Mouse (Mus musculus): ENCODE measurements around the gene Crmp1. TPM values are rescaled to one million over a fixed set of nuclear protein-coding genes. Genes with fewer than 3 reads are reported as not detected.

The Crmp1 gene
- total and polyA plus RNA-seq, 3 experiments: not detected

DNA sequence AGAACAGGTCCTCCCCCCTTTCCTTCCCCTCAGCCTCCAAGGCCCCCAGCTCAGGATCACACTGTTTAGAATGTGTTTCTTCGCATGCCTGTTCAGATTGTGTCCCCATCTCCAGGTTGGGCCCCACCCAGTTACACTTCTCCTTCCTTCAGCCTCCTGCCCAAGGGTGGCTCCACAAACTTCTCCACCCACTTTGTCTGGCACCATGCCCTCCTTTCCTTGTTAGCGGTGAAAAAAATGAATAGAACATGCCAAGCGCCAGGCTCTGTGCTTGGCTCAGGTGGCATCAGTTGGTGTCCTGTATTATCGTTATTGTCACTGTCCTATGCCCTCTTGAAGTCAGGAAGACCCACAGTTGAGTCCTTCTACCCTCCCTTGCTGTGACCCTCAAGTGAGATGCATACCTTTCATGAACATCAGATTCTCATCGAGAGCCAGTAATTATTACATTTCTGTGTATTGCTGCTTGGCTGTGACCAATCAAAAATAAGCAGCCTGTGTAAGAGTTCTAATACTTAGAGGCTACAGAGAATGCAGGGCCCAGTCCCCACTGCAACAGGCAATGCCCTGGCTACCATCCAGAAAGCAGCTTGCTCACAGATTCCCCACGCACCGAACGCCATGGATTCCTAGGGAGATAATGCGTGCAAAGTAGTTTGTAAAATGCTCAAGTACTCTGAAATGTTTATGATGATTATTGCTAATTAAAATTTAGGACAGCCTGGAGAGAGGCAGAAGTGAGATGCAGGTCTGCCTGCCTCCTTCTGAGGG, 28.6 kb upstream of the Crmp1 start (continued):
- TF ChIP-seq ETS1 (IDR thresholded peaks at IDR 0.05; ENCODE audit: low read depth, low read length): no peak

DNA sequence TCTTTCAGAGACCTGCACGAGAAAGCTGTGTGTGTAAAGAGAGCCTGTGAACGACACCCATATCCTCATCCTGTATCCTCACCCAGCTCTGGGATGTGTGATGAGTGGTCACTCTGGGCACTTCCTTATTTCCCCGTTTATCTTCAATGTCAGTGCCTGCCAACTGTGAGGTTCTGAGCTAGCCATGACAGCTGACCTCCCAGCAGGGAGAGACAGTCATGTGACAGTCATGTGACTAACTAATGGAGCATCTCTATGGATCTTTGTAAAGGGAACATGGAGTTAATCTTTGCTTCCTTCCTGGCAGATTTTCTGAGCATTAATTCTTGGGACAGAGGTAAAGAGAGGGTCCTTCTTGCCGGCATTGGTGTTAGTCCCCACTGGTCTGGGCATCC, 28.0 kb upstream of the Crmp1 start:
- H3K36me3 ChIP-seq (ENCODE audit: control insufficient read depth in 1 of 2, insufficient read depth in 2 of 2, low read length in 2 of 2): no peaks in the 10 kb centered on the region
- no peak overlapping the region for H3K9ac ChIP-seq (ENCODE audit: control insufficient read depth, low read depth, low read length, poor library complexity, severe bottlenecking)
- H3K79me2 ChIP-seq (ENCODE audit: control insufficient read depth, insufficient read depth, low read length, poor library complexity): no peaks in the 10 kb centered on the region
- H3K4me1 ChIP-seq (ENCODE audit: control insufficient read depth in 1 of 2, insufficient read depth in 2 of 2, low read length in 2 of 2): no peaks in the 10 kb centered on the region
- no peak for DNase-seq (ENCODE audit: low read depth, low spot score)
- H3K27me3 ChIP-seq (ENCODE audit: control insufficient read depth in 1 of 2, insufficient read depth in 2 of 2, low read length in 2 of 2): no peaks in the 10 kb centered on the region
- no peak overlapping the region for H3K4me3 ChIP-seq (ENCODE audit: control insufficient read depth in 1 of 2, insufficient read depth in 1 of 2, low read depth in 2 of 2, low read length in 2 of 2)
- H3K27ac ChIP-seq (ENCODE audit: control insufficient read depth, low read depth, low read length): no peak overlapping the region
- TF ChIP-seq MXI1 (IDR thresholded peaks at IDR 0.05; ENCODE audit: low read depth, low read length): no peak
- no peak for TF ChIP-seq POLR2AphosphoS2 (IDR thresholded peaks at IDR 0.05; ENCODE audit: low read length)
- no peak for TF ChIP-seq USF2 (IDR thresholded peaks at IDR 0.05; ENCODE audit: borderline replicate concordance in 1 of 2, insufficient read depth in 1 of 2, low read depth in 1 of 2, low read length in 2 of 2)
- no peak for TF ChIP-seq ZNF384 (IDR thresholded peaks at IDR 0.05; ENCODE audit: low read depth, low read length)
- H3K9me3 ChIP-seq (replicated peaks; ENCODE audit: insufficient read depth, low read length): no peaks in the 10 kb centered on the region

DNA sequence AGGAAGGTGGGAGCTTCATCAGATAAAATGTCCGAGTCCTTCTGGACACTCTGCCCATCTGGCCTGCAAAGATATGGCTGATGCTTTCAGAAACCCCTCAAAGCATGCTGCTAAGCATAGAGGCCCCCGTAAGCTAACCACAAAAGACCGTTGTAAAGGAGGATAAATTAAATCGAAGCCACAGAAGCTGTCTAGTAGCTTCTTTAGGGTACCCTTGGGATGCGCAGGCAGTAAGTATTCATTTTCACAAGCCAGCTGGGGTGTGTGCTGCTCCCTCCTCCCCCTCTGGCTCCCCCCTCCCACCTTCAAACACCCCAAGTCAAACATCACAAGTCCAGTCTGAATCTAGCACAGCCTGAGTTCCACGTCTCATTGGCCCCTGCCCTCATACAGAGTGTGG, 27.1 kb upstream of the Crmp1 start:
- H3K4me3 ChIP-seq (ENCODE audit: control insufficient read depth in 1 of 2, insufficient read depth in 1 of 2, low read depth in 2 of 2, low read length in 2 of 2): no peak overlapping the region
- TF ChIP-seq ZNF384 (IDR thresholded peaks at IDR 0.05; ENCODE audit: low read depth, low read length) (no peak), RCOR1 (IDR thresholded peaks at IDR 0.05; ENCODE audit: low read depth, low read length) (no peak), MAFK (IDR thresholded peaks at IDR 0.05; ENCODE audit: borderline replicate concordance, low read depth, low read length) (no peak), USF2 (IDR thresholded peaks at IDR 0.05; ENCODE audit: borderline replicate concordance in 1 of 2, insufficient read depth in 1 of 2, low read depth in 1 of 2, low read length in 2 of 2) (no peak), MAX (IDR thresholded peaks at IDR 0.05; ENCODE audit: low read length) (no peak), USF1 (IDR thresholded peaks at IDR 0.05; ENCODE audit: low read depth, low read length) (no peak), ZMIZ1 (IDR thresholded peaks at IDR 0.05; ENCODE audit: low read depth, low read length) (no peak), UBTF (IDR thresholded peaks at IDR 0.05; ENCODE audit: borderline replicate concordance, insufficient read depth, low read depth, low read length) (no peak), NRF1 (IDR thresholded peaks at IDR 0.05; ENCODE audit: insufficient read depth, low read depth, low read length, poor library complexity, severe bottlenecking) (no peak), POLR2AphosphoS5 (IDR thresholded peaks at IDR 0.05; ENCODE audit: borderline replicate concordance, low read depth, low read length) (no peak)

More for the DNA sequence above, 27.1 kb upstream of the Crmp1 start:
- Histone ChIP-seq H3K36me3 (ENCODE audit: control insufficient read depth in 1 of 2, insufficient read depth in 2 of 2, low read length in 2 of 2) (no peaks in the 10 kb centered on the region), H3K27ac (ENCODE audit: control insufficient read depth, low read depth, low read length) (no peak overlapping the region), H3K9me3 (replicated peaks; ENCODE audit: insufficient read depth, low read length) (no peaks in the 10 kb centered on the region), H3K9ac (ENCODE audit: control insufficient read depth, low read depth, low read length, poor library complexity, severe bottlenecking) (no peak overlapping the region), H3K27me3 (ENCODE audit: control insufficient read depth in 1 of 2, insufficient read depth in 2 of 2, low read length in 2 of 2) (no peaks in the 10 kb centered on the region), H3K79me2 (ENCODE audit: control insufficient read depth, insufficient read depth, low read length, poor library complexity) (no peaks in the 10 kb centered on the region), H3K4me1 (ENCODE audit: control insufficient read depth in 1 of 2, insufficient read depth in 2 of 2, low read length in 2 of 2) (no peaks in the 10 kb centered on the region)
- DNase-seq (ENCODE audit: low read depth, low spot score): no peak

All from MEL (cell line).